Mouse (Mus musculus) megakaryocyte, embryonic 14.5 days (primary cell): Measurements from ENCODE around the gene Ccdc130.

ENCODE experiments used
- FLI1 ChIP-seq: IDR thresholded peaks from 2 replicates; pipeline ENCODE4 v1.6.1; 2012; ENCODE audit warnings: low read length, inconsistent platforms, mixed read lengths
- GATA1 ChIP-seq: IDR thresholded peaks from 3 replicates; pipeline ENCODE4 v1.6.1; 2012; ENCODE audit warnings: mixed read lengths, low read length, inconsistent platforms, borderline replicate concordance

GRCm38 (mm10) chr8:84235746-84236409 lies 34.3 kb downstream of the Ccdc130 start:
- TF ChIP-seq GATA1 = no peak
- no peak for TF ChIP-seq FLI1
